Mouse (Mus musculus) kidney, adult 2 months (tissue): ENCODE measurements around the gene Btf3.

Experiments used
- CTCF ChIP-seq: fragments of 200-500 bp; conservative IDR thresholded peaks from 2 replicates; pipeline ENCODE4 v1.5.1; 2011; ENCODE audit warnings: low read depth, mild to moderate bottlenecking, control low read depth, low read length, moderate library complexity, mixed read lengths; ENCODE audit not compliant: insufficient read depth, insufficient read length
- POLR2A ChIP-seq: fragments of 200-500 bp; IDR thresholded peaks from one replicate; pipeline ENCODE4 v1.6.1; 2011; ENCODE audit warnings: low read depth, low read length, control low read depth

- no peak for TF ChIP-seq CTCF
- no peak for TF ChIP-seq POLR2A
Observed at GRCm38 (mm10) chr13:98365766-98366421, 49.1 kb upstream of the Btf3 start.
